Mouse (Mus musculus): ENCODE data around the gene C2cd3.

DNA sequence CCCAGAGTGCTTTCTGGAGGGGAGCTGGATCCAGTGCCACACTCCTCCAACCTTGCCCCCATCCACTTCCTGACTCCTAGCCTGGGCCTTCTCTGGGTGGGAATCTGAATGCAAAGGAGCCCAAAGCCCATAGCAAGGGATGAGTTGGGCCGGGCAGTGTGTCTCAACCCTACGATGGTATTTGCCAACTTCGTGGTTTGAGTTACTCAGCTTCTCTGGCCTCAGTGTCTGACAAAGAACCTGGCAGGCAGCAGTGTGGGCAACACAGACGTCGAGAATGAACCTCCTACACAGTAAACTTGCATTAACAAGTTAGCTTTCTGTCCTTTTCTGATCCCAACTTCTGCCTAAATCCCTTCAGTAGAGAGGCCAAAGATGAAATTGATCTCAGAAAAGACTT is 112.5 kb downstream of the C2cd3 start:
- TF ChIP-seq CTCF (IDR thresholded peaks at IDR 0.05; ENCODE audit: control insufficient read depth, insufficient read depth, insufficient replicate concordance, low read depth, low read length) = no peak
- TF ChIP-seq POLR2A (IDR thresholded peaks at IDR 0.05; ENCODE audit: control insufficient read depth, low read depth, low read length) = no peak
